Mouse (Mus musculus) bone marrow, adult 2 months (tissue): ENCODE measurements around the gene Ttbk1.

ENCODE experiments used
- CTCF ChIP-seq: fragments of 200-500 bp; IDR thresholded peaks from 2 replicates; pipeline ENCODE4 v1.5.1; 2011; ENCODE audit warnings: low read length, control low read depth; ENCODE audit not compliant: control insufficient read depth, insufficient read depth
- POLR2A ChIP-seq: fragments of 200-500 bp; IDR thresholded peaks from 2 replicates; pipeline ENCODE4 v1.6.1; 2011; ENCODE audit warnings: low read depth, mild to moderate bottlenecking, control low read depth, low read length, borderline replicate concordance; ENCODE audit not compliant: control insufficient read depth

GRCm38 (mm10) chr17:46418628-46419027 lies 68.8 kb downstream of the Ttbk1 start:
- TF ChIP-seq POLR2A (no peak), CTCF (no peak)
